Mouse (Mus musculus): ENCODE data around the gene Farp2.

DNA sequence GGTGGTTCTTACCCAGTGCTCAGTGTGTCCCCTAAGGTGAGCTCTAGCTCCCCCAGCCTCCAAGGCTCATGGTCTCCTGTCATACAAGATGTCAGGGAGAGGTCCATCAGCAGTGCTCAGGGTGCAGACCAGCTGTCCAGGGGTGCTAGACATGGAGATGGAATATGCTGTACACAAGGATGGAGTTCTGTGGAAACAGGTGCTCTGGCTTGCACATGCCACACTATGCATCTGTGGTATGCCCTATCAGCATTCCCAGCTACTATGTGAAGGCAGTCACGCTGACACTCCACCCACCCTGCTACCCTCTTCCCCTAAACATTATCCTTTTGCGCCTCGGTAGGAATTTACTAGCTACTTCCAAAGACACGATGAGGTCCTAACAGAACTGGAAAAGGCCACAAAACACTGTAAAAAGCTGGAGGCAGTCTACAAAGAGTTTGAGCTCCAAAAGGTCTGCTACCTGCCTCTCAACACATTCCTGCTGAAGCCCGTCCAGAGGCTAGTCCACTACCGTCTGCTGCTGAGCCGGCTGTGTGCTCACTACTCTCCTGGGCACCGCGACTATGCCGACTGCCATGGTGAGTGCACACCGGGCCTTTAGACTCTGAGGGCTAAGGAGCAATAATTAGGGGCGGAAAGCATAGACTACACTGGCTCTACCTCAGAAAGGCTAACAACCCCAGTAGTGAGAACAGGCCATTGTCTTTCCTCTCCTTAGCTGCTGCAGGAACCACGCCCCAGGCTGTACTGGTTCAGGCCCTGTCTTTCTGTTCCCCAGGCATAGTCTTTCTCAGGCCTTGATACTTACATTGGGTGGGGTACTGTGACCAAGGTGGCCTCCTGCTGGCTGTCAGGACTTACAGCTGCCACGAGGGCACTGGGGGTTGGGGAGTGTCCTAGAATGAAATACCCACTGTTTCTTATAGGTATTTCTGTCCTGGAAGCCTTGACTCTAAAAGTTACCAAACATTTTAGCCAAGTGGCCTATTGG, 95.5 kb downstream of the Farp2 start:
- TF ChIP-seq EP300 (IDR thresholded peaks at IDR 0.05; ENCODE audit: low read depth) (no peak), CTCF (IDR thresholded peaks at IDR 0.05; ENCODE audit: low read depth) (no peak)
